8 mouse cellular contexts compared by ENCODE assay signal in the genomic region with DNA sequence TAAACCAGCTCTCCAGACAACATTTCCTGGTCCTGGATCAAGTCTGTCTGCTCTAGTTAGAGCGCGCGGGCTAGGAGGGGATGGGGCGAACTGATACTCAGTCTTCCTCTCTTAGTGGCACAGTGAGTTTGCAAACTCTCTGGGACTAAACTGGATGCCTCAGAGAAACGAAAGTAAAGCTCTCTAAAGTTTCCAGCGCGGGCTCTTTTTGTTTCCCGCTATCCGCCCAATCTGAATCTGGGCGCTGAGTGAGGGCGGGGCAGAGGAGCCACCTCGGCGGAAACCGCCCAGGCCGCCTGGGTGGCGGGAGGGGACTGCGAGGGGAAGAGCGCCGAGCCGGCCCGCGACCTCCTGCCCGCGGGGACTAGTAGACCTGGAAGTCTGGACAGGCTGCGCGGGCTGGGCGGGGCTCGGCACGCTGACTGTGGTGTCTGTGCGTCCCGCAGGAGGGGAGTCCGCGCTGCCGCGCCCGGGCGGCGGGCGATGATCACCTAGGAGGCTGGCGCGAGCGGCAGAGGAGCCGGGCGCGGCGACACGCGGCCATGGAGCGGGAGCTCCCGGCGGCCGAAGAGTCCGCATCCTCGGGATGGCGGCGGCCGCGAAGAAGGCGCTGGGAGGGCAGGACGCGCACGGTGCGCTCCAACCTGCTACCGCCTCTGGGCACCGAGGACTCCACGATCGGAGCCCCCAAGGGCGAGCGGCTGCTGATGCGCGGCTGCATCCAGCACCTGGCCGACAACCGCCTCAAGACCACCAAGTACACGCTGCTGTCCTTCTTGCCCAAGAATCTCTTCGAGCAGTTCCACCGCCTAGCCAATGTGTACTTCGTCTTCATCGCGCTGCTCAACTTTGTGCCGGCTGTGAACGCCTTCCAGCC. TPM values are rescaled to one million over a fixed set of nuclear protein-coding genes. Genes with fewer than 3 reads are reported as not detected.
DNase-seq lines count a peak whose midpoint lies in the region; ATAC-seq lines count a peak whose summit lies in the region.

No protein-coding gene starts in this region.

- H3K4me2 ChIP-seq in forebrain, embryonic 13.5 days = peak overlapping the region; percentile 93

- H3K4me3 ChIP-seq in forebrain, embryonic 13.5 days = peak overlapping the region; percentile 75

- ATAC-seq in CD4-positive, CD25-positive, alpha-beta regulatory T cell, adult 4 months = peak; percentile 88
- ATAC-seq in forebrain, embryonic 13.5 days = peak; percentile 93

- intact Hi-C loops in heart, postnatal 14 days (cut with DNase I) = loop anchor here (5.0 kb wide), 1 partner anchor 114 kb away; no protein-coding TSS in a partner anchor

- H3K9ac ChIP-seq in forebrain, embryonic 13.5 days = peak overlapping the region; percentile 81

- under 1% methylated on average over 81 of the region's 81 CpGs for WGBS in forebrain, embryonic 13.5 days

- peaks cover 4% of the 10 kb centered on the region; the same call in 1 of the 2 replicates for H3K27me3 ChIP-seq in forebrain, embryonic 13.5 days

- no peaks in the 10 kb centered on the region for H3K9me3 ChIP-seq in forebrain, embryonic 13.5 days (replicated peaks)

- DNase-seq in brain, adult 2 months (ENCODE audit: low read depth, low spot score) = peak; percentile 36
- peak; percentile 59 to 68 for DNase-seq in heart, postnatal 14 days
- DNase-seq in kidney, postnatal 4 days = peak; percentile 70 to 82
- peak; percentile 77 for DNase-seq in lung, postnatal 36 days
- DNase-seq in ovary, postnatal 36 days (ENCODE audit: low spot score) = peak; percentile 81
- DNase-seq in thymus, postnatal 25 days = peak; percentile 83

- peaks cover 11% of the 10 kb centered on the region for H3K4me1 ChIP-seq in forebrain, embryonic 13.5 days

- no peak overlapping the region; the same call in 1 of the 2 replicates for H3K27ac ChIP-seq in forebrain, embryonic 13.5 days

- no peaks in the 10 kb centered on the region for H3K36me3 ChIP-seq in forebrain, embryonic 13.5 days (ENCODE audit: poor library complexity, severe bottlenecking)

RNA-seq across cellular contexts. Expression of gene Atp10a, which starts 2.2 kb away (rescaled TPM):
- polyA plus RNA-seq in CD4-positive, CD25-positive, alpha-beta regulatory T cell, adult 4 months (2017; shearing (Covaris generic)) = 1 to 10 TPM; 4.0 to 4.5 TPM
- polyA plus RNA-seq in forebrain, embryonic 13.5 days (2015; fragmentation: Nextera tagmentation; extraction: Ambion mirVana) = 1.5 and 1.6 TPM in 2 replicates
- 1 to 10 TPM; 2.2 to 3.2 TPM for total RNA-seq in heart, postnatal 14 days (2021)
